Mouse (Mus musculus) right cerebral cortex, adult 18-20 months (tissue): ENCODE measurements at regions not wholly inside any gene's neighbourhood (a gene's known extent, or its start where the extent isn't known, plus 50 kb on each side); places are given as distances from the start of the nearest gene placed in this dataset.
"Not testable (repeated sequence)": the region's sequence is repeated elsewhere in the genome, so short reads cannot be mapped to it uniquely, and the experiment has no call there.

Experiments
- DNase-seq: peaks from one replicate; pipeline ENCODE4 v3.0.0; 2022; ENCODE audit warnings: mixed read lengths

- DNase-seq: peak; percentile 10
Observed at GRCm38 (mm10) chr19:19347017-19347416, 236.0 kb upstream of the Rorb start.

DNA sequence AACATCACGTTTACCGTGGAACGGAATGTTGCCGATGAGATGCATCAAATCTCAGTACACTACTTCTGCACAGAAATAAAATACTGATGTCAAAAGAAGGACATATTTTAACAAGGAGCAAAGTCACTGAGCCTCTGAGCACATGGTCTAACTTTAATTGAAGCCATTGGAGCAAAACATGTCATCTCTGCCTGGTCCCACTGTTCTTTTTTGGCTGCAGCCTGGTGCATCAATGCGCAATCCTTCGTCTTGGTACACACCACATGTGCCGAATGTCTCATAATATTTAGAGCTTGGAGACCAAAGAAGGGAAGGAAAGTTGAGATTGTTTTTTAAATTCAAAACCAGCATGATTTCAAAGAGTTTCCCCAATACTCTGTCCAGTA, 233.4 kb upstream of the Rorb start:
- DNase-seq: no peak

DNA sequence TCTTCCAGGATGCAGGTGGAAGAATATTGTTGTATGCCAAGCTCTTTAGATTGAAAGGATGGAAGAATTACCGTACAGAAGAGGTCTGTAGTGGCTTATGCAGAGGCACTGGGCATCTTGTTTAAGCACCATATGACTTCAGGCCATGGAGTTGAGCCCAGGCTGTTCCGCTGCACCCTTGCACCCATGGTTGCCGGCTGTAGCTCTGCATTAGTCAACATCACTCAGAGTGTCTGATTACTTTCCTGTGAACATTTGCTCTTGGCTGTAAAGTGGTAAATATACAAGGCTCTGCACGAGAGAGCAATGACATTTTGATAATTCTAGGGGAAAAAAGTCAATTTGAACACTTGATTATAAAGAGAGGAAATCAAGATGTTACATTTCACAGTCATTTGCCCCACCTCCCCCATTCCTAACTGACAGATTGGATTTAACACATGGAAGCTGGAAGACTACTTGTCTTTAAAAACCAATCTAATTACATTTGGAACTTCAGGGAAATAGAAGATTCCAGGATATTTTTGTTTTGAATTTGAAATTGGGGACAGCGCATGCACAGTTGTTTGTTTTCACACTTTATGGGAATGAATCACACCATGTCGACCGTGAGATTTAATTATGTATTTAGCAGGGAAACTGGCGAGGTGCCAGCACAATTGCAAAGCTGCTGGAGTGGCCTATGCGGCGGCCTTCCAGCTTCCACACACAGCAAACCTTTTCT, 232.9 kb upstream of the Rorb start:
- peak; percentile 41 for DNase-seq

DNA sequence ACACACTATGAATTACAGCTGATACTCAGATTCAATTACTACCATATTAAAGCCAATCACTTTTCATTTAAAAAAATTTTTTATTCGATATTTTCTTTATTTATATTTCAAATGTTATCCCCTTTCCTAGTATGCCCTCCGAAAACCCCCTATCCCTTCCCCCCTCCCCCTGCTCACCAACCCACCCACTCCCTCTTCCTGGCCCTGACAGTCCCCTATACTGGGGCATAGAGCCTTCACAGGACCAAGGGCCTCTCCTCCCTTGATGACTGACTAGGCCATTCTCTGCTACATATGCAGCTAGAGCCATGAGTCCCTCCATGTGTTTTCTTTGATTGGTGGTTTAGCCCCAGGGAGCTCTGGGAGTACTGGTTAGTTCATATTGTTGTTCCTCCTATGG, 196.1 kb upstream of the Rorb start:
- DNase-seq: not testable (repeated sequence)

DNA sequence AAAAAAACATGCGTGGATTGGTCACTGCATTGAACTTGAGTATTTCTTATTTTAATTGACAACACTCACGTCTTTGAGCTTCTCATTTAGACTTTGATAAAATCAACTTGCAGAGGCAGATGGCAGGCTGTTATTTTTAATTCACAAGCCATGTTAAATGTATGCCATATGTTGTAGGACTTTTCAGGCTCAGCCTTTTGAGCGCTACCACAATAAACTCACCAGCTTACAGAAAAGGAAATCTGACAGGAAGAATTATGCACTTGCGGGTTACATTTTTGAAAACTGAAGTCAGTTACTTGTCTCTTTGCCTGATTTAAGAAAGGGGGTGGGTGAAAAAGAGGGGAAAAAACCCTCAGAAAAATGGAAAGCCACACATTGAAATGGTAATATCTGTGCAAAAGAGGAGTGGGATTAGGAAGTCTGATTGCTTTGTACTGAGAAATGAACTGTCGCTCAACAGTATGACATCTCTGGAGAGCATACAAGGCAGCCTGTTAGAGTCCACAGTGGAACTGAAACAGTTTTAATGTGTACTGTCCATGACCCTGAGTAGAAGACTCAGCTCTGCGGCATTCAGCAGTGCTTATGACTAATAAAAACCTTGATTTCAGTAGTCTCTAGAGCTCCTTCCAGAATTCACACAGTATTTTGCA, 195.6 kb upstream of the Rorb start:
- peak; percentile 53 for DNase-seq

DNA sequence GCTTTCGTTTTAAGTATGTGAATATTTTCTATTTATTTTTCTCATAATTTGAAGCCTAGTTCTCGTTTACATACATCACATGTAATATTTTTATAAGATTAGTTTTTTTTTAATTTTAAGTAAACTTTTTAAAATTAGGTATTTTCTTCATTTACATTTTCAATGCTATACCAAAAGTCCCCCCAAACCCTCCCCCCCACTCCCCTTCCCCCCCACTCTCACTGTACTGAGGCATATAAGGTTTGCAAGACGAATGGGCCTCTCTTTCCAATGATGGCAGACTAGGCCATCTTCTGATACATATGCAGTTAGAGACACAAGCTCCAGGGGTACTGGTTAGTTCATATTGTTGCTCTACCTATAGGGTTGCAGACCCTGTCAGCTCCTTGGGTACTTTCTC, 174.9 kb upstream of the Rorb start:
- not testable (repeated sequence) for DNase-seq

- peak; percentile 2 for DNase-seq
Observed at GRCm38 (mm10) chr19:19246837-19247560, 136.0 kb upstream of the Rorb start.

- no peak for DNase-seq
Observed at GRCm38 (mm10) chr19:19229305-19229994, 118.5 kb upstream of the Rorb start.

DNA sequence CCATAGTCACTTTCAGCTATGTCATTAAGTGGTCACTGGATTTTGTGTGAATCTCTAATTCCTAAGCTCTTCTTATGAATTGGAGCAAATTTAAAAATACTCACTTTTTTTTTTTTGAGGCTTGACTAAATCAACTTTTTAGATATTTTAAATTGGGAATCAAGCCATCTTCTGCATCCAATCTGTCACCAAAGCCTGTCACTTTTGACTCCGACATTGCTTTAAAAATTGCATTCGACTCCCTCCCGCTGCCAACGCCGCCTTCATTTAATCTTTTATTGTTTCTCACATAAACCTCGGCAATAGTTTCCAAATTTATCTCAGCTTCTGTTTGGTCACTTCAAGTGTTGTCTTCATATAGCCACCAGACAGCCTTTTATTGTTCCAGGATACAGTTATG, 109.8 kb upstream of the Rorb start:
- DNase-seq: no peak

GRCm38 (mm10) chr19:19219352-19219751, 108.4 kb upstream of the Rorb start:
- DNase-seq: no peak

GRCm38 (mm10) chr19:19218700-19219099, 107.7 kb upstream of the Rorb start:
- no peak for DNase-seq

- DNase-seq: peak; percentile 7
Observed at GRCm38 (mm10) chr19:19199534-19199933, 88.5 kb upstream of the Rorb start.

DNA sequence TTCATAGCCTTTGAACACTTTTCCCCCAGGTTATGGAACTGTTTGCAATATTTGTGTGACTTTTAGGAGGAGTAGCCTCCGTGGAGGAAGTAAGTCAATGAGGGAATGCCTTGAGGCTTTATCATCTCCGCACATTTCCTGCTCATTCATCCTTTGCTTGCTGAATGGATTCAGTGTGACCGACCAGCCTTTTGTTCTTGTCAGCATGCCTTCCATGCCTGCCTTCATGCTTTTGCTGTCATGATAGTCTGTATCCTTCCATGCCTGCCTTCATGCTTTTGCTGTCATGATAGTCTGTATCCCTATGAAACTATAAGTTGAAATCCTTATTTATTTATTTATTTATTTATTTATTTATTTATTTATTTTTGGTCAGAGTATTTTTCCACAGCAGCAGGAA, 87.8 kb upstream of the Rorb start:
- DNase-seq: no peak

DNA sequence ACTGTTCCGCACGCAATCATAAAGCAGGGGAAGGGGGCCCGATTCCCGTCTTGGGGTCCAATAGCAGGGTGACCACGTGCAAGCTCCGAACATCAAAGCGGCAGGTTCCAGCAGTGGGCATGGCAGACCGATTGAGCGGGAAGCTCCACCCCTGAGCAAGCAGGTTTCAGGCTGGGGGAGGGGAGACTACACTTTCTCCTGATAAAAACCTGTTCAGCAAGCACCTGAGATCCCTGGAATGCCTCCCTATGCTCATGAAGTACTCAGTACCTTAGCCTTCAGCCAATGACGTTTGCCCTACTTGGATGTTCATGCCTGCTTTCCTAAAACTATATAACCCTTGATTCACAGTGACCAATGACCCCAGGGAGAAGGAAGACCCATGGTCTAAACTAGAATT, 83.7 kb upstream of the Rorb start:
- DNase-seq: no peak

- DNase-seq: no peak
Observed at GRCm38 (mm10) chr19:19194306-19194705, 83.3 kb upstream of the Rorb start.

DNA sequence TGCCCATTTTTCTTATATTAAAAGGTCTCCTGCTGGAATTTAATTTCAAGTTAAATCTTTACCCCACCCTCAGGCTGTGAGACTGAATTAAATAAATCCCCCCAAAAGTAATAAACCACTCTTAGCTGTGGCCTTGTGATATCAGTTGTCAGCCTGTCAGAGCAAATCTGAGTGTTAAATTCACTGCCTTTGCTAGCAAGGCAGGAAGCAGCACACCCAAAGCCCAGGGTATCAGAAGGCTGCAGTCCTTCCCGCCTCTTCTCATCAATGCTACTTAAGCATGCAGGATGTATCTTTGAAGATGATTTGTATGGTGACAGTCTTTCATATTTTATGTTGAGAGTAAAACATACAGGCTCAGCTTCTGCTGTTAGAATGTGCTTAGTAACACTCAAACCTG, 61.8 kb upstream of the Rorb start:
- DNase-seq: no peak

DNA sequence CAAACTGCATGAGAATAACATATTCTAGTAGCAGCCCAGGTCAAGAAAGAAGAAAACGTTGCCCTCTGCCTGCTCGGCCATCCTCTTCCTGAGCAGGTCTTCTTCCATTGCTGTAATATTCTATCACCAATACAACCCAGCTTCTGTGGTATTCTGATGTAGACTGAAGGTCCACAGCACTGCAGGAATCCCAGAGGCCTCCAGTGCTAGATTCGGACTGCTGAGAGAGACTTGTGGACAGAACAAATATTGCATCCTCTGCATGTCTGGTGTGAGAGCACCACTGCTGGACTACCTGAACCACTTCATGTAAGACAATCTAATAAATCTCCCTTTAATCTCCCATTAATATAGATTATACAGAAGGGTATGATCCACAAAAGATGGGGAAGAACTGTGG, 59.8 kb upstream of the Rorb start:
- DNase-seq: no peak
